Mouse (Mus musculus) ES-E14 (cell line): ENCODE results near the gene Mgst2. TPM values are rescaled to one million over a fixed set of nuclear protein-coding genes. Genes with fewer than 3 reads are reported as not detected.

Source experiments
- DNase-seq: peaks from one replicate; pipeline ENCODE4 v3.0.0-alpha.2; 2013; ENCODE audit warnings: low read depth, low spot score
- H3K27ac ChIP-seq: 2 replicates; pipeline ENCODE4 v1.5.1; 2012; ENCODE audit warnings: low read depth, mild to moderate bottlenecking, low read length, moderate library complexity, mixed read lengths; ENCODE audit not compliant: poor library complexity, insufficient read depth, severe bottlenecking
- H3K36me3 ChIP-seq: 2 replicates; pipeline ENCODE4 v1.6.1; 2012; ENCODE audit warnings: mild to moderate bottlenecking, low read length, moderate library complexity, mixed read lengths; ENCODE audit not compliant: control insufficient read depth, poor library complexity, insufficient read depth, severe bottlenecking
- H3K4me1 ChIP-seq, 2 experiments: fragments of 150-350 bp in 1 of 2; sonication (generic) in 1 of 2; 2 replicates each; pipeline ENCODE4 v1.6.1; 2012; ENCODE audit warnings: low read length in 2 of 2, mild to moderate bottlenecking in 1 of 2, mixed read lengths in 1 of 2; ENCODE audit not compliant: control insufficient read depth in 2 of 2, insufficient read depth in 2 of 2, poor library complexity in 1 of 2
- H3K4me3 ChIP-seq, 2 experiments: fragments of 150-350 bp in 1 of 2; sonication (generic) in 1 of 2; 2 replicates each; pipeline ENCODE4 v1.5.1; 2012; ENCODE audit warnings: low read length in 2 of 2, low read depth in 1 of 2, mild to moderate bottlenecking in 1 of 2, mixed read lengths in 1 of 2; ENCODE audit not compliant: insufficient read depth in 1 of 2, poor library complexity in 1 of 2, severe bottlenecking in 1 of 2
- H3K9ac ChIP-seq: 2 replicates; pipeline ENCODE4 v1.6.1; 2012; ENCODE audit warnings: low read depth, mild to moderate bottlenecking, low read length, mixed read lengths; ENCODE audit not compliant: poor library complexity, insufficient read depth, severe bottlenecking
- H3K9me3 ChIP-seq: fragments of 150-350 bp; sonication (generic); 2 replicates; pipeline ENCODE4 v1.6.1; 2012; ENCODE audit warnings: low read depth, mild to moderate bottlenecking, low read length; ENCODE audit not compliant: control insufficient read depth, insufficient read depth
- CHD2 ChIP-seq: IDR thresholded peaks from 2 replicates; pipeline ENCODE4 v1.6.1; 2014; ENCODE audit warnings: mild to moderate bottlenecking, low read depth, low read length, inconsistent platforms
- HCFC1 ChIP-seq: IDR thresholded peaks from 2 replicates; pipeline ENCODE4 v1.6.1; 2012; ENCODE audit warnings: low read length, inconsistent platforms, borderline replicate concordance; ENCODE audit not compliant: insufficient read depth
- MAFK ChIP-seq: IDR thresholded peaks from 2 replicates; pipeline ENCODE4 v1.6.1; 2014; ENCODE audit warnings: mild to moderate bottlenecking, low read depth, low read length, inconsistent platforms; ENCODE audit not compliant: insufficient read depth
- ZC3H11A ChIP-seq: IDR thresholded peaks from 2 replicates; pipeline ENCODE4 v1.6.1; 2012; ENCODE audit warnings: low read depth, mild to moderate bottlenecking, inconsistent platforms, low read length, borderline replicate concordance
- ZNF384 ChIP-seq: IDR thresholded peaks from 2 replicates; pipeline ENCODE4 v1.6.1; 2012; ENCODE audit warnings: low read depth, low read length, inconsistent platforms
- in situ Hi-C, 2 experiments: fragments of 600-800 bp; cut with MboI; formaldehyde crosslinking; loops; one replicate each; pipeline ENCODE4 v1.15.1; 2025; ENCODE audit warnings: low sequenced_read_pairs in 2 of 2, inconsistent platforms in 1 of 2; ENCODE audit not compliant: unreplicated experiment in 2 of 2
- total RNA-seq: library from RNA; depleted of rRNA; stranded (reverse); fragments of 300-350 nt; gene quantifications from 2 replicates; pipeline ENCODE4 v1.2.3, GENCODE M21; 2012

The Mgst2 gene
- total RNA-seq, 1 experiment: 0.71 TPM

DNA sequence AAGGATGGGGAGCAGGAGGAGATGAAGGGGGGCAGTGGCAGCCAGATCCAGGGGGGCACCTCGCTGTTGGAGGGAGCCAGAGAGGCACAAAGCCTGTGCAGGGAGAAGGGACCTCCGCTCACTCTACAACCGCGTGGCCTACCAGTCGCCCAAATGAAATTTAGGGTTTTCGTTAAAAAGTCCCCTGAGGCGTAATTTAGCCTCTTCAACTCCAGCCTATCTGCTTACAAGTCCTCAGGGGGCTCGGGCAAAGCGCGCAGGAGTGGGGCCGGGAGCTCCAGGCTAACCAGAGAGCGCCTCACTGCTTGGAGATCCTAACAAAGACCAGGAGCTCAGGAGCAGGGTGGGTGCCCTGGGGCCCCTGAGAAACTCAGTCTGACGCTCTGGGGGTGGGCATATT lies 41.8 kb downstream of the Mgst2 start:
- DNase-seq: no peak
- in situ Hi-C loops: no loop called here
- no peak overlapping the region for H3K27ac ChIP-seq
- no peak overlapping the region for H3K9ac ChIP-seq
- peak overlapping the region in 1 of 2 experiments; percentile 70; a peak in 2 of 4 replicates for H3K4me3 ChIP-seq
- TF ChIP-seq ZC3H11A (no peak), CHD2 (no peak), MAFK (no peak), ZNF384 (no peak), HCFC1 (no peak)
- no peaks in the 10 kb centered on the region for H3K36me3 ChIP-seq
- no peaks in the 10 kb centered on the region for H3K4me1 ChIP-seq
- no peaks in the 10 kb centered on the region for H3K9me3 ChIP-seq

DNA sequence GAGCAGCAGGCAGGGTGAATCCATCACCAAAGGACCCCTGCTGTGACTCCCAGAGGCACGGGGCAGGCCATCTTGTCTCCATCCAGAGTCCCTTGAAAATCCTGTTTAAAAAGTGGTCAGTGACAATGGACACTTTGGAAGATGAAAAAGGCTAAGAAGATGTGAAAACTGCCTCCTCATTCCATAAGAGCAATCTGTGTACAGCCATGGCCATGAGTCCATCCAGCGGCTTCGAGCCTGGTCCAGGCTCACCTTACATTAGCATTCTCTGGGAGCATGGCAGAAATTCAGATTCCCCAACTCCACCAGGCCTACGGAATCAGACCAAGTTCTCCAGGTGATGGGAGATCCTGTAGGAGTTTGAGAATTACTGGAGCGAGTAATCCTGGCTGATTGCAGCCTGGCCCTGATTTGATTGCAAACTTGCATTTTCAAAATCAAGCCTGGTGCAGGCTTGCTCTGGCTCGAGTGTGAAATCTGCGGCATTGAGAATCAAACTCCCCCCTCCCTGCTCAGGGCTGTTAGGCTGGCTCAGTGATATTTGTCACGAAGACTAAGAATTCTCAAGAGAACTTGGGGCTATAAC lies 42.6 kb downstream of the Mgst2 start:
- Histone ChIP-seq H3K9me3 (no peaks in the 10 kb centered on the region), H3K9ac (no peak overlapping the region), H3K27ac (no peak overlapping the region), H3K36me3 (no peaks in the 10 kb centered on the region), H3K4me3 (no peak overlapping the region), H3K4me1 (no peaks in the 10 kb centered on the region)
- no peak for DNase-seq
- in situ Hi-C loops: no loop called here
- no peak for TF ChIP-seq HCFC1
- no peak for TF ChIP-seq MAFK
- no peak for TF ChIP-seq CHD2
- no peak for TF ChIP-seq ZC3H11A
- no peak for TF ChIP-seq ZNF384

DNA sequence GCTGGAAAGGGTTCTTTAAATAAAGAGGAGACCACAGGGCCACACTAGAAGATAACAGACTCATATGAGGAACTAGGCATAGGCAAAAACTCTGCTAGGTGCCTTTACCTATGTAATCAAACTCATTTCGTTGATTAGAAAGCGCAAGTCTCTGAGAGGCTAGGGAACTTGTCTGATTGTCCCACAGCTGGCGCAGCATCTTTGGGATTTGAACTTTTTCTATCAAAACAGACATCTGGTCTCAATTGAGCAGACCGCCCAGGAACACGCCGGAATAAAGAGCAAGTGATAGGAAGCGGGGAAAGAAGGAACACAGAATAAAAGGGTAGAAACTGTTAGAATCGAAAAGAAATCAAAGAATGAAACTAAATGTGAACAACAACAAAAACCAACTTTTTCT lies 43.3 kb downstream of the Mgst2 start:
- no peak overlapping the region for H3K27ac ChIP-seq
- H3K36me3 ChIP-seq: no peaks in the 10 kb centered on the region
- TF ChIP-seq MAFK (no peak), HCFC1 (no peak), ZNF384 (no peak)
- no peaks in the 10 kb centered on the region for H3K9me3 ChIP-seq
- no peak for DNase-seq
- in situ Hi-C loops: no loop called here
- no peaks in the 10 kb centered on the region for H3K4me1 ChIP-seq
- no peak overlapping the region for H3K9ac ChIP-seq
- no peak overlapping the region for H3K4me3 ChIP-seq

DNA sequence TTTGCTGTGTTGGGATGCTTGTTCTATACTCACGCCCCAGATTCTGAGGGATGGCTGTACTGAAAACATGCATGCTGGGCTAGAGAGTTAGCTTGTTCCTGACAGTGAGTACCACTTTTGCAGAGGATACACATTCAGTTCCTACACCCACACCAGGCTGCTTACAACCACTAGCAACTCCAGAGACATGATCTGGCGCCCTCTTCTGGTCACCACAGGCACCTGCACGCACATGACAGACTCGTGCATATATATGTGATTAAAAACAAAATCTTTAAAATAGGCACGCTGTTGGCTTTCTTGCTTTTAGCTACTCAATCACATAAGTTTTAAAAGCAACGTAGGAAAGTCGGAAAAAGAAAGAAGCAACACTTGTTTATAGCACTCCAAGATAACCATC lies 45.1 kb downstream of the Mgst2 start:
- H3K4me3 ChIP-seq: no peak overlapping the region
- no peak overlapping the region for H3K27ac ChIP-seq
- in situ Hi-C loops: no loop called here
- TF ChIP-seq MAFK: no peak
- TF ChIP-seq ZNF384: no peak
- peak; percentile 30; the same call in 1 of the 2 replicates for TF ChIP-seq ZC3H11A
- no peak for TF ChIP-seq CHD2
- DNase-seq: peak; percentile 40
- peaks cover 2 to 3% of the 10 kb centered on the region in 2 experiments; a peak in 1 of 4 replicates for H3K4me1 ChIP-seq
- H3K36me3 ChIP-seq: no peaks in the 10 kb centered on the region
- no peak overlapping the region for H3K9ac ChIP-seq
- H3K9me3 ChIP-seq: no peaks in the 10 kb centered on the region

- Histone ChIP-seq H3K4me1 (peaks cover 2 to 3% of the 10 kb centered on the region in 2 experiments; a peak in 1 of 4 replicates), H3K4me3 (no peak overlapping the region)
- in situ Hi-C loops: no loop called here
Measured at GRCm38 (mm10) chr3:51708375-51708745, 48.2 kb downstream of the Mgst2 start.

More at GRCm38 (mm10) chr3:51708375-51708745, 48.2 kb downstream of the Mgst2 start:
- no peak overlapping the region for H3K9ac ChIP-seq
- TF ChIP-seq HCFC1 (no peak), ZNF384 (no peak), CHD2 (no peak), MAFK (no peak), ZC3H11A (no peak)
- H3K9me3 ChIP-seq: no peaks in the 10 kb centered on the region
- H3K36me3 ChIP-seq: no peaks in the 10 kb centered on the region
- DNase-seq: no peak
- H3K27ac ChIP-seq: no peak overlapping the region
